ENCODE assay signal across 25 mouse cellular contexts in genomic region chr8:70389678-70390077, GRCm38 (mm10). TPM values are rescaled to one million over a fixed set of nuclear protein-coding genes. Genes with fewer than 3 reads are reported as not detected.
A peak's percentile ranks its signal among the peaks of the same experiment; 100 is the strongest.
DNase-seq lines count a peak whose midpoint lies in the region; ATAC-seq lines count a peak whose summit lies in the region.
"Had no signal": no experiment of that assay in that cellular context is flagged by ENCODE, and none has a peak within 500 bp of the region (broad histone marks: within the 10 kb centered on the region; RNA-seq: fewer than 3 reads in every experiment).

No protein-coding gene starts in this region.

- 0 out of 2 replicates have a peak overlapping the region, but pooled peaks have one; percentile 2 for H3K27ac ChIP-seq in forebrain, embryonic 14.5 days (ENCODE audit: low read depth, low read length)
- no peak overlapping the region for H3K27ac ChIP-seq in forebrain, embryonic 11.5 days (ENCODE audit: low read depth, low read length)
- H3K27ac ChIP-seq: embryonic facial prominence, embryonic 10.5 days; forebrain, embryonic 15.5 days; hindbrain, embryonic 15.5 days; intestine, embryonic 15.5 days; lung, embryonic 15.5 days; midbrain, embryonic 10.5 days had no signal

- H3K9me3 ChIP-seq in forebrain, embryonic 14.5 days (replicated peaks; ENCODE audit: control insufficient read depth, low read length): no peaks in the 10 kb centered on the region
- no peaks in the 10 kb centered on the region for H3K9me3 ChIP-seq in forebrain, embryonic 11.5 days (ENCODE audit: control insufficient read depth, low read length)
- H3K9me3 ChIP-seq: embryonic facial prominence, embryonic 10.5 days; forebrain, embryonic 15.5 days; heart, embryonic 12.5 days; hindbrain, embryonic 15.5 days; intestine, embryonic 15.5 days; lung, embryonic 15.5 days; midbrain, embryonic 10.5 days had no signal

- H3K9ac ChIP-seq in forebrain, embryonic 14.5 days (ENCODE audit: low read length): no peak overlapping the region
- no peak overlapping the region for H3K9ac ChIP-seq in forebrain, embryonic 11.5 days (ENCODE audit: low read length)
- H3K9ac ChIP-seq: forebrain, embryonic 15.5 days; heart, embryonic 12.5 days; hindbrain, embryonic 15.5 days; intestine, embryonic 15.5 days; lung, embryonic 15.5 days had no signal

- H3K4me3 ChIP-seq in forebrain, embryonic 14.5 days (ENCODE audit: low read depth, low read length): no peak overlapping the region
- H3K4me3 ChIP-seq in forebrain, embryonic 11.5 days (ENCODE audit: low read depth, low read length): no peak overlapping the region
- H3K4me3 ChIP-seq: embryonic facial prominence, embryonic 10.5 days; forebrain, embryonic 15.5 days; heart, embryonic 12.5 days; hindbrain, embryonic 15.5 days; intestine, embryonic 15.5 days; lung, embryonic 15.5 days; midbrain, embryonic 10.5 days had no signal

- WGBS in forebrain, embryonic 14.5 days: 92% methylated on average over 2 of the region's 2 CpGs
- WGBS in forebrain, embryonic 11.5 days: 90% methylated on average over 2 of the region's 2 CpGs

- H3K4me2 ChIP-seq in forebrain, embryonic 14.5 days (ENCODE audit: low read length): no peak overlapping the region
- no peak overlapping the region for H3K4me2 ChIP-seq in forebrain, embryonic 11.5 days (ENCODE audit: low read depth, low read length, severe bottlenecking)
- H3K4me2 ChIP-seq: forebrain, embryonic 15.5 days; heart, embryonic 12.5 days; hindbrain, embryonic 15.5 days; intestine, embryonic 15.5 days; liver, embryonic 11.5 days; lung, embryonic 15.5 days had no signal

- no peak for ATAC-seq in forebrain, embryonic 14.5 days
- no peak for ATAC-seq in forebrain, embryonic 11.5 days (replicated peaks; ENCODE audit: low FRiP score)
- ATAC-seq in erythroblast, adult 5-6 weeks (replicated peaks; ENCODE audit: low FRiP score, poor library complexity, severe bottlenecking): no peak
- ATAC-seq: forebrain, embryonic 15.5 days; intestine, embryonic 15.5 days; Patski had no signal

- DNase-seq in adrenal gland, postnatal 14 days: peak; percentile 63
- DNase-seq in adrenal gland, adult 18-20 months (ENCODE audit: low spot score in 2 of 2): no peak
- no peak for DNase-seq in forebrain, embryonic 14.5 days (ENCODE audit: low spot score)
- DNase-seq in forebrain, embryonic 11.5 days (ENCODE audit: low spot score): no peak
- DNase-seq in 3134 (ENCODE audit: extremely low read depth, insufficient read length, low spot score) (peak; percentile 34), NIH3T3 (ENCODE audit: low read depth) (peak; percentile 79)
- DNase-seq in layer of hippocampus, adult 11-12 months (ENCODE audit: low spot score): no peak
- DNase-seq: heart, postnatal 36 days; kidney, adult 9 months; kidney, postnatal 25 days; layer of hippocampus, adult 9-11 months; lung, postnatal 4 days; retina, postnatal 1 day; right cerebral cortex, postnatal 4 days; thymus, postnatal 14 days had no signal

- no peaks in the 10 kb centered on the region for H3K27me3 ChIP-seq in forebrain, embryonic 14.5 days (replicated peaks; ENCODE audit: control insufficient read depth, insufficient read depth, low read length)
- H3K27me3 ChIP-seq in forebrain, embryonic 11.5 days (ENCODE audit: control insufficient read depth, insufficient read depth, low read length): no peaks in the 10 kb centered on the region
- H3K27me3 ChIP-seq: forebrain, embryonic 15.5 days; heart, embryonic 12.5 days; hindbrain, embryonic 15.5 days; intestine, embryonic 15.5 days; lung, embryonic 15.5 days; Patski had no signal

- H3K4me1 ChIP-seq in forebrain, embryonic 14.5 days (ENCODE audit: control insufficient read depth, insufficient read depth, low read length): no peaks in the 10 kb centered on the region
- H3K4me1 ChIP-seq in forebrain, embryonic 11.5 days (replicated peaks; ENCODE audit: control insufficient read depth, insufficient read depth, low read length): no peaks in the 10 kb centered on the region
- H3K4me1 ChIP-seq: forebrain, embryonic 15.5 days; hindbrain, embryonic 15.5 days; intestine, embryonic 15.5 days; lung, embryonic 15.5 days had no signal

- H3K36me3 ChIP-seq in forebrain, embryonic 14.5 days (ENCODE audit: control insufficient read depth, insufficient read depth, low read length): peaks cover 43% of the 10 kb centered on the region
- no peaks in the 10 kb centered on the region for H3K36me3 ChIP-seq in forebrain, embryonic 11.5 days (ENCODE audit: control insufficient read depth, insufficient read depth, low read length)

RNA-seq across cellular contexts. Expression of gene Comp, which starts 16.3 kb away (rescaled TPM):
- total RNA-seq in adrenal gland, postnatal 14 days (2021): 1.4 TPM in 1 of 2 replicates, not detected in the other
- under 1 TPM in 1 of 2 experiments, not detected in 1; 0.35 TPM for total RNA-seq in adrenal gland, adult 18-20 months (2021)
- polyA plus RNA-seq in forebrain, embryonic 14.5 days (2014; fragmentation: Nextera tagmentation; extraction: Ambion mirVana): 0.48 TPM in 1 of 2 replicates, not detected in the other
- polyA plus RNA-seq in forebrain, embryonic 11.5 days (2014; fragmentation: Nextera tagmentation; extraction: Ambion mirVana): 0.56 TPM in 1 of 2 replicates, not detected in the other
- total RNA-seq in erythroblast, adult 5-6 weeks (2015; ENCODE audit: low replicate concordance): not detected in 2 replicates
- total RNA-seq in erythroblast, adult 5-6 weeks (2017; ENCODE audit: low replicate concordance): 0.43 TPM in 1 of 2 replicates, not detected in the other

RNA-seq across cellular contexts. Expression of gene Upf1, which starts 36.6 kb away (rescaled TPM):
- 64.0 and 64.4 TPM in 2 replicates for total RNA-seq in adrenal gland, postnatal 14 days (2021)
- 10 to 100 TPM; 64.0 to 70.2 TPM for total RNA-seq in adrenal gland, adult 18-20 months (2021)
- polyA plus RNA-seq in forebrain, embryonic 14.5 days (2014; fragmentation: Nextera tagmentation; extraction: Ambion mirVana): 11.8 and 14.0 TPM in 2 replicates
- polyA plus RNA-seq in forebrain, embryonic 11.5 days (2014; fragmentation: Nextera tagmentation; extraction: Ambion mirVana): 25.6 and 25.8 TPM in 2 replicates
- total RNA-seq in erythroblast, adult 5-6 weeks (2015; ENCODE audit: low replicate concordance): 7.1 and 9.2 TPM in 2 replicates
- 20.9 and 21.5 TPM in 2 replicates for total RNA-seq in erythroblast, adult 5-6 weeks (2017; ENCODE audit: low replicate concordance)

RNA-seq across cellular contexts. Expression of gene Crtc1, which starts 49.7 kb away (rescaled TPM):
- 19.4 and 20.6 TPM in 2 replicates for total RNA-seq in adrenal gland, postnatal 14 days (2021)
- total RNA-seq in adrenal gland, adult 18-20 months (2021): 10 to 100 TPM; 19.3 to 22.3 TPM
- polyA plus RNA-seq in forebrain, embryonic 14.5 days (2014; fragmentation: Nextera tagmentation; extraction: Ambion mirVana): 23.9 and 30.7 TPM in 2 replicates
- 16.3 and 18.1 TPM in 2 replicates for polyA plus RNA-seq in forebrain, embryonic 11.5 days (2014; fragmentation: Nextera tagmentation; extraction: Ambion mirVana)
- 4.2 and 4.4 TPM in 2 replicates for total RNA-seq in erythroblast, adult 5-6 weeks (2015; ENCODE audit: low replicate concordance)
- 1.7 and 2.0 TPM in 2 replicates for total RNA-seq in erythroblast, adult 5-6 weeks (2017; ENCODE audit: low replicate concordance)

Comparison
In these comparisons a context has a peak if more than half of its experiments do, and no peak if none do; other contexts are left out.
1. DNase-seq: peak in adrenal gland, postnatal 14 days (single experiment), 3134 (single experiment) and NIH3T3 (single experiment); none in adrenal gland, adult 18-20 months (0 of 2), forebrain, embryonic 14.5 days (single experiment), forebrain, embryonic 11.5 days (single experiment) and layer of hippocampus, adult 11-12 months (single experiment).